Mouse (Mus musculus) CD4-positive, CD25-positive, alpha-beta regulatory T cell, adult 4 months (primary cell): Measurements from ENCODE around the gene Klrb1f. TPM values are rescaled to one million over a fixed set of nuclear protein-coding genes. Genes with fewer than 3 reads are reported as not detected.
"Not testable (repeated sequence)": the region's sequence is repeated elsewhere in the genome, so short reads cannot be mapped to it uniquely, and the experiment has no call there.

Experiments used
- ATAC-seq: one replicate; pipeline ENCODE4 v1.8.0; 2017
- polyA plus RNA-seq, 2 experiments: library from polyadenylated mRNA; unstranded; fragments of 100-300 nt; shearing (Covaris generic); gene quantifications; one replicate each; pipeline ENCODE4 v1.2.1; 2017

Klrb1f gene
- 1 to 10 TPM; 2.2 to 3.7 TPM for polyA plus RNA-seq

DNA sequence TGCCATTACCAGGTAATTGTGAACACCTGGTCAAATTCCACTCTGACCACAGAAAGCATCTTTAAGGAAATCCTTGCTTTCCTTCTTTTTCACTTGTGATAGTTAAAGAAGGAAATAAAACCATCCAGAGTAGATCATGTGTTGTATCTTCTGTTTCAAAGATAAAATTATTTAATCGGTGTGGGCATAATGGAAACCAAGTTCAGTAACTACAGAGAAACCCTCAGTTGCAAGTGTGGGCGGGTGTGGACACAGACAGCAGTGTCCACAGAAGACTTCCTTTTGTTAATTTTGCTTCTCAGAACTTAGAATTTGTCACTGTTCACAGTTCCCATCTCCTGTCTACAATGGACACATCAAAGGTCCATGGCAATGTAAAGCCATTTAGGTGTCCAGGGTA is at the start of gene Klrb1f:
Gene Klrb1f, plus strand, starts transcription at position 301 of the 400 bp plus-strand sequence.
- ATAC-seq: no peak

DNA sequence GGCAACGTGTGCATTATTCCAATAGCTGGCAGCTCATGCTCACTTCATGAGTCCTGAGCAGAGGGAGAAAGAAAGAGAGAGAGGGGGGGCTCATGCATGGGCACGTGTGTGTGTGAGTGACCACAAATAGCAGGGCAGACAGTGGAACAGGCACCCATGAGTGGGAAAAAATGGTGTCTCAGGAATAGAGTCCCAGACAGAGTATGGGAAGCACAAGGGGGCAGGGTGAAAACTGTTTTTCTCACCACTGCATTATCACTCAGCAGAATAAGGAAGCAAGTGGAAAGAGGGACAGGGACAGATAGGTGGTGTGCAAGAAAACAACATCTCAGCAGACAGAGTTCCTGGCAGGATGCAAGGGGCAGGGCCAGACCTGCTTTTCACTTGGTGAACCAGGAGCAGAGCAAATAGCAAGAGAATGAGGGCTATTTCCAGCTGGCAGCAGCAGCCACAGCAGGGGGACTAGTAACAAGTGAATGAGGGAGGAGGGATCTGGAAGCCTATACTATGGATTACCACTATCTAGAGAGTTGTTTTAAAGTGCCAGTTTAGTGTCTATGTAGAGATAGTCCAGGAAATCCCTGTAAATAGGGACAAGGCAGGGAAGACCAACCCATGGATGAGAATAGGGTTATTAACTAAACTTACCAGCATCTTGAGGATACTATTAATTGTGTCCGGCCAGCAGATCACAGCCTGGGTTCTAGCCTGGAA is 49.5 kb upstream of the Klrb1f start:
- no peak for ATAC-seq

DNA sequence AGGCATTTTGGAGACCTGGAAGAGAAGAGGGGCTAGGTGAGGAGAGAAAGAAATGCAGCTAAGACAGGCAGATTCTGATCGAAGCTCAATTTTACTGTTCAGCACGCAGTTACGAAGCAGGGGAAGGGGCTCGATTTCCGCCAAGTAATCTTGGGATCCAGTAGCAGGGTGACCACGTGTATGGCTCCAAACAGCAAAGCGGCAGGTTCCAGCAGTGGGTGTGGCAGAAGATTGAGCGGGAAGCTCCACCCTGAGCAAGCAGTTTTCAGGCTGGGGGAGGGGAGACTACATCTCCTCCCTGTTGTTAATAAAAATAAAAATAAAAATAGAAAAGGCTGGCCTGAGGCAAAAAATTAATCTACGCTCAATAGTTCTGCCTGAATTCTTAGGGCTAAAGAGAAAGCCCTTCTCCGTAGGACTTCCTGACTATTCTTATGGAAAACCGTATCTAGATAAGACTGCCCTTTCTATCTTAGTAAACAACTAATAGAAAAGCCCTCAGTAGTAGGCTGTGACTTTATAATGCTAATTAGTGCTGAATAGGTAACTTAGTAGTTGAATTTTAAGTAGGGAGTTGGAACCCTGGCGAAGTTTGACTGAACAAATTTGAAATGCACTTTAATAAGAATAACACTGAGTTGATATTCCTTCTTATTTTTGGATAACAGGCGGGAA is 48.8 kb upstream of the Klrb1f start:
- ATAC-seq: no peak

DNA sequence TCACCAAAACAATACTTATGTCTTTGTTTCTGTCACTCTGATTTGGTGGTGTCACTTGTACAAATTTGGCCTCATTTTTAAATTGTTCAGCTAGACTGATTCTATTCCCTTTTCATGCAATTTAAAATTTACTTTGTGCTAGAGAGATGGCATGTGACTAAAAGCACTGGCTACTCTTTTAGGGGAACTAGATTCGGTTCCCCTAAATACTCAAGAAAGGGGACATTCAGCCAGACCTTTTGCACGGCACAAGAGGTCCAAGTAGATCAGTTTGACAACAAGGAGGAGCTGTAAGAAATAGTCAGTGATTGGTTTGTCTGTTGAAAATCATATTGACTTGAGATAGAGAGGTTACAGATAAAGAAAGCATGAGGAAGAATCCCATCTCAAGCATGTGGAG is 44.3 kb upstream of the Klrb1f start:
- no peak for ATAC-seq

DNA sequence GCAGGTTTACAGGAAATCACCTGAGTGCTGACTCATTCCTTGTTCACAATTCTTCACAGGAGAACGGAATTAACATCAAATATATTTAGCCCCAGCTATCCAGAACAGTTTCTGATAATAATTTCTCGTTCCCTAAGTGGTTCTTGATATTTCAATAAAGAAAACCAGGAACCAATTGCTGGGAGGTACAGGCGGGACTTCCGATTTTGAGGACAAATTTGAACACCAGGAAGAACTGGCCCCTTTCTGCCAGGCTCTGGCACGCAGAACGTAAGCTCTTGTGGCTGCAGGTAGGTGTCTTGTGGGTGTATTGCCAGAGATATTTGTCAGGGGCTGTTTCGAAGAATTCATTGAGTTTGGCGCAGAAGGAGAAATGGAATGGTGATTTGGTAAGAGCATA is 37.1 kb upstream of the Klrb1f start:
- ATAC-seq: no peak

DNA sequence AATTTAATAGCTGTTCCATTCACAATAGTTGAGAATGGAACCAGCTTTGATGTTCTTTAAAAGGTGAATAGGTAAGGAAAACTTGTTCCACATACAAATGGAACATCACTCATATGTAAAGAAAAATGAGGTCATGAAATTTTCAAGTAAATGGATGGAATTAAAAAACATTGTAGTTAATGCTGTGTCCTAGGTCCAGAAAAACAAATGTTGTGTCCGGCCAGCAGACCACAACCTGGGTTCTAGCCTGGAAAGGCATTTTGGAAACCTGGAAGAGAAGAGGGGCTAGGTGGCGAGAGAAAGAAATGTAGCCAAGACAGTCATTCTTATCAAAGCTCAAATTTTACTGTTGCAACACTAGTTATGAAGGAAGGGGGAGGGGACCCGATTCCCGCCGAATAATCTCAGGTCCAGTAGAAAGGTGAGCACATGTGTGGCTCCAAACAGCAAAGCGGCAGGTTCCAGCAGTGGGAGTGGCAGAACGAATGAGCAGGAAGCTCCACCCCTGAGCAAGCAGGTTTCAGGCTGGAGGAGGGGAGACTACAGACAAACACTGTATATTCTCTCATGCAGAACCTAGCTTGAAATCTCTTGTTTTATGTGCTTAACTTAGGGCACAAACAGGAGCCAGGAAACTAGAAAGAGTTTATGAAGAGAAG is 35.7 kb upstream of the Klrb1f start:
- not testable (repeated sequence) for ATAC-seq

DNA sequence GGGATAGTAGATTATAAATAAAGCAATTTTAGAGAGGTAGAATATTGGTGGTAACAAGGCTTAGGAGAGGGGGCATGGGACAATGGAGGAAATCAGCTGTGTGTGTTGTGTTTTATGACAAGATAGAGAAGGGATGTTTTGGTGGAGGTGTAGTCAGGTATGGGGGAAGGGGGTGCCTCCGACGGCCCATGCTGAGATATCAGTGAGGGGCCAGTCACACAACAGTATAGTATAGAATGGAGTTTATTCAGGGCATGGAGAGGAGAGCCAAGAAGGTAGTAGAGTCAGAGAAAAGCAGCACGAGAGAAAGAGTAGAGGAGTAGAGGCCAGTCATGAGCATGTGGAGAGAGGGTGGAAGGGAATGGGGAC is 35.2 kb upstream of the Klrb1f start:
- ATAC-seq: no peak

DNA sequence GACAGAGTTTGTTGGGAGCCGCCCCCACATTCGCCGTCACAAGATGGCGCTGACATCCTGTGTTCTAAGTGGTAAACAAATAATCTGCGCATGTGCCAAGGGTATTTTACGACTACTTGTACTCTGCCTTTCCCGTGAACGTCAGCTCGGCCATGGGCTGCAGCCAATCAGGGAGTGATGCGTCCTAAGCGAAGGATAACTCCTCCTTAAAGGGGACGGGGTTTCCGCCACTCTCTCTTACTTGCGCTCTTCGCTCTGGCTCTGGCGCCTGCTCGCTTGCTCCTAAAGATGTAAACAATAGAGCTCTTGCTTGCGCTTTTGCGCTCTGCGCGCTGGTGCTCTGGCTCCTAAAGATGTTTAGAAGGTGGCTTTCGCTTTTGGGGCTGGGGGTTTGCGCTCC is 33.7 kb upstream of the Klrb1f start:
- ATAC-seq: not testable (repeated sequence)

DNA sequence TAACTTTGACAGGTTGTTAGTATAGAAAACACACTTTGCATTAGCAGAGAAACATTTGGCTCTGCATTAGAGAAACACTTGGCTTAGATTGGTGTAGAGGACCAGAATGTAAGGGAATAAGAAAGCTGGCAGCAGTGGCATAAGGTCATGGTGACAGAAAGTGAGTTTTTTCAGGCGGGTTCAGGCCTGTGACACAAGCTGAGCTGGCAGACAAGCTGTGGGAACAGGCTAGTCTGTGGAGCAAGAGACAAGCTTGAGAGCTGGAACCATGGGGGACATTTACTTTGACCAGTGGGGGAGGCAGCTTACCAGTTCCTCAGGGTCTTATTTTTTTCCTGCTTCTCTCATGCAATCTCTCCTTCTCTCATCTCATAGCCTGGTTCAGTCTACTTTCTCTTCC is 32.7 kb upstream of the Klrb1f start:
- no peak for ATAC-seq

DNA sequence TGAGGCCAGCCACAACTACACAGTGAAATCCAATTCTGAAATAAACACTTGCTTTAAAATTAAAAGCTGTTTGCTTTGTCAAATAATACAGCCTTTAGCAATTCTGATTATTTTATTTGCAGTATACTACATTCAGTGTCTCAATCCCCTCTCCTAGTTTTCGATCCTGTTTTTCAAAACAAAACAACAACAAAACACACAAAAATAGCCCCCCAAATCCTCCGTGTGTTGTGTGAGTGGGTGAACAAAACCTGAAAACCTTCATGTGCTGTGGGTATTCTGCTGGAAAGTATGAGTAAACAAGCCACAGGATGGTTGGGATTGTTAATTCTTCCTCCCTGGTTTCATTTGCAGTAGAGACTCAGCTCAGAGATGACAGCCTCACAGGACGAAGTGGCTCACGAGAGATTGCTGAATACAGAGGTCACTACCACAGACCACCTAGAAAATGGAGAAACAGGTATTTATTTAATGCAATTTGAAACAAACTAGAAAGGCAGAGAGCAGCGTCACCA is 31.9 kb upstream of the Klrb1f start:
- ATAC-seq: no peak

DNA sequence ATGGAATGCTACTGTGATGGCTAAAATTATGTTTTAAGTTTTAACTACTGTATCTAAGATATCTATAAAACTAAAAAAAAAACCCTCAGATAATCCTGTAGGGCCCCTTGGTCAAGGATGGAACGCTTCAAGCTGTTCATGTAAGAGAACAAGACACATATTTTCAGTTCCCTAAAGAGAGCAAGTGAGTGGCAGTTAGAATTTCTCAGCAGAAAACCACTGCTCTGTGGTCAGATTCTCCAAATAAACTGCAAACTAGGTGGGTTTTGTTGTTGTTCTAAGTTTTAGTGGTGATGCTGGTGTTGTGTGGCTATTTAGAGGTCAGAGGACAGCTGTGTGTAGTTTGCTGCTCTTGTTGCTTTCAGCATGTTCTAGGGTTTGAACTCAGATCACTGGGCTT is 31.3 kb upstream of the Klrb1f start:
- ATAC-seq: no peak

DNA sequence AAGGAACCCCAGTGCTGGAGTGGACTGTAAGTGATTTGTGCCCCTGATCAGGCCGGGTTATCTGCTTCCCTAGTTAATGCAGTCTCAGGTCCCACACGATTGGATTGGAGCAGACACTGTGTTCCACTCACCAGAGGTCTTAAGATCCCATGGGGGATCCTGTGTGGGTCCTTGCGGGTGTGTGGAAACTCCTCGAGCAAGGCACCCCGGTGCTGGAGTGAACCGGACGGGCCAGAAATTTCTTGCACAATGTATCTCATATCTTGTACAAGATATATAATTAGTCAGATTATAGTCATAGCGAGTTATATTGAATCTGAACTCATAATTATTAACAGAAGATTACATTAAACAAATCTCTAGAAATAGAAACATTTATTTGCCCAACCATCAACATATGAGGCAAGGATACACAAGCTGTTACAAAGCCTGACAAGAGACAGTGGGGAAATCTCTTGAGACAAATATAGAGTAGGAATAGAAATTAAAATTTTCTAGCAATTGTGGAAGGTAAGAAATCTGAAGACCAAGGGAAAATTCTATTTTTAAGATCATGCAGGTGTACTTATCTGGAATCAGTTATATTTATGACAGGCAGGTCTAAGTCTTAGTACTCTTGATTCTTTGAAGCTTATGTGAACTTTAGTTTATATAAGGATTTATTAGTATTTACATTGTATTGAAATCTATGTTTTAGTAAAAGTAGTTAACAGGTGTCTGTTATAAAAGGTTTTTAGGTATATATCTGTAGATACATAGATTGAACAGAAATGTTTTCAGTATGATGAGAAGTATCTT is 18.1 kb upstream of the Klrb1f start:
- ATAC-seq: no peak

DNA sequence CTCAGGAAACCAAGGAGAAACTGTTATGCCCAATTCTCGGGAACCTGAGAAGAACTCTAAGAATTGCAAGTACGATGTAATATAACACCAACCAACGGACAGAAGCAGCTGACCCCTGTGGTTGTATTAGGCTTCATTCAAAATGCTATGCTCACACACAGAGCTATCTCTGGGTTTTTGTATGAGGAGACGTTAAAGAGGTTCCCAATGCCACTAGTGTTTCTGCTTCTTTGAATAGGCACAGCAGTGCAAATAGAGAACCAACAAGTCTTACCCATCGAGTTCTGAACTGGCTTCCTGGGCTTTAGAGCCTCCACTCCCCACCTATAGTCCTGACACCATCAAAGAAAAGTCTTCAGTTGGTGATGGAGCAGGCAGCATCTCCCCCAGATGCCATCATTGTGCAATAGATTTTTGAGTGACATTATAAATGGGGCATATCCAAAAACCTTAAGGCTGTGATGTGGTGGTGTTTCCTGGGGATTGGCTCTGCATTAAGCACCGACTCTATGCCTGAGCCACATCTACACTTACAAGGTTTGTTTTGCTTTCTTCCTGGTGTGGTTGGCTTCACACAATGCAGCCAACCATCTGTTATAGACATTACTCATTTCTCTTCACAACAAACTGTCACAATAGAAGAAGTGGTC is 15.4 kb upstream of the Klrb1f start:
- no peak for ATAC-seq

DNA sequence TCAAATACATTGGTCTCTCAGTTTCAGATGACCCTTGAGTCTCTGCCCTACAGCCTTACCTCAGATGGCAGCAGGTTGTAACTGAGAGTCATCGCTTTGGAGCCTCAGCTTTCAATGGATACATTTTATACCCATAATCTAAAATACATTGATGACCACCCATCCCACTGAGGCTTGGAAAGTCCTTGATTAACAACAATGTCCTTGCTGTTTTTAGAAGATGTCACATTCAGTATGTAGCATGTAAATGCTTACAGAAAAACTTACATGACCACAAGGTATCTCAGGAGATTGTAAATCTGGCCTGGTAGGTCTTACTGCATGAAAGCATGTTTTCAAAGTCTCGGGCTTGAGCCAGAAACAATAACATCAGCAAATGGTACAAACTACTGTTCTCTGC is 14.7 kb upstream of the Klrb1f start:
- ATAC-seq: no peak

DNA sequence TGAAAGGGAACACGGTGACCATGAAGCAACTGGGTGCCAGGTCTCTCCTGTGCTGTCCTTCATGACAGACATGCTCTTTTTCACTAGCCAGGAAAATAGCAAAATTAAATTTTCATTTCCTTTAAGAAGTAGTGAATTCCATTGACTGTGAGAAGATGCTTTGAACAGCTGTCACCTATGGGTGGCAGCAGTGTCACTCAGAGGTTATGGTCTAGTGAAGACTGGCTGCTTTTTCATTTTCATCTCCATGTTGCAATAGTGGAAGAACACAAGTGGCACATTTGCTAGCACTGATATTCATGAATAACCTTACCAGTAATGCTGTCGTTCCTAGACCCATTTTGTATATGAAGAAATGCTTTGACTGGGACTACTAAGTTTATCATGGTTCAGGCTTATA is 12.3 kb upstream of the Klrb1f start:
- peak; percentile 71 for ATAC-seq

DNA sequence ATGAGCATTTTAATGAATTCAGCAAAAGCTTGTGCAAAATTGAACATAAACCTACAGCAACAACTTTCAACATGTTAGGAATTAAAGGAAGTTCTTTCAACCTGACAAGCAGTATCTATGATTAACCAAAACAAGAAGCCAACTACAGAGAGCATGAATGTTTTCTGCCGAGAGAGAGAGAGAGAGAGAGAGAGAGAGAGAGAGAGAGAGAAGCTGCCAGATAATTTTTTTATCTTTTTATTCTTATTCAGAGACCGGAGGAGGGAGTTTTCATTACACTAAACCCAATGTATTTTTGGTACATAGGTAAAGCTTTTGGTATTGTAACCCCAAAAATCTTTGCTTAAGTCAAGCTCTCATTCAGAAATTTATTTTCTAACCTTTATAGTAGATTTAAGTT is 10.7 kb upstream of the Klrb1f start:
- ATAC-seq: no peak

DNA sequence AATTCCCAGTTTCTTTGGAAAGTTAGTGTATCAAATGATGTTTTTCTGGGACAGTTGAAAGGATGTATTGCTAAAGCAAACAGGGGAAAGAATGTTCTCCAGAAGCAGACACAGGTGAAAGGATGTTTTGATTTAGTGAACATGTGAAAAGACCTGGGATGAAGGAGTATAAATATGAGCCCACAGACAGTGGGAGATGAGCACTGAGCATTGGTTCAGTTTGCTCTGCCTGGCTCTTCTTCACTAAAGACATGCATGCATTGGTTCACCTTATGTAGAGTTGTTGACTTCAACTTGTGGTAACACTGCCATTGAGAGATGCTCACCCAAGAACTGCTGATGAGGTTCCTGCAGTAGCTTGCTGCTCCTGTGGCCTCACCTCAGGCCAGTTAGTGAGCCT is 9.4 kb upstream of the Klrb1f start:
- ATAC-seq: peak; percentile 25

DNA sequence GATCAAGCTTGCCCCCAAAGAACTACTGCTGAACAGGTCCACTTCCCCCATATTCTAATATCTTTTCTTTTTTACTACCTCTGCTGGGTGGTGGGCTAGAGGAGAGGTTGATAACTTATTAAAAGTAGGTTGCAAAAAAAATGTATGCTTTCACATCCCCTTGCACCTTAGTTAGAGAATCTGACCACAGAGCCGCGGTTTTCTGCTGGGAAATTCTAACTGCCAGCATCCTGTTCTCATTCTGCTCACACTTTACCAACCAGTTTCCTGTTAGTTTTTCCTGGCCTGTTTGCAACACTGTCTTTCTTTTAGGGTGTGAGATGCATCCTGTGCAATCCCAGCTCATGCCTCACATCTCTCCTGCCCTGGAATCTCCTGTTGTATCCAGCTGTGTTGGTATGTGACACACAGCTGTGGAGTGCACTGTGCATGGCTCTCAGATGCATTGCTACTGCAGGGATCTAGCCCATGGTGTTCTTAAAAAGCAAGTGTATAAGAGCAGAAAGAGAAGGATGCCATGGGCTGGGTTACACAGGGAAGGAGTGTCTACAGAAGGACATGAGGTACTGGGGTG is 8.7 kb upstream of the Klrb1f start:
- ATAC-seq: peak; percentile 82

DNA sequence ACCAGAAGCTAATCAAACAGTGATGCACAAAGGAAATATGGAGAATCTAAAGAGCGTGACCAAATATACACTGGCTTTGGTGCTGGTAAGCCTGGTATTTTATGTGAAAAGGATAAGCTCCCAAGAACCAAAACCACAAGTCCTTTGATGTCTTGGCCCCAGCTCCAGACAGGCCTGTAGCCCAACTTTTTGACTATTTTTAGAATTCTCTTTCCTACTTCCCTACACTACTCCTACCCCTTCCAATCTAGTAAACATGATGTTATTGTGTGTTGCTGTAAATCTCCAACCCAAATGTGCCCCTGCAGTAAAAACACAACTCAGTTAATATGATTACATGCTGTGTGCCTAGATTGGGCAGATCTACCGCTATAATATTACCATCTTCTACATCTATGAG is 4.2 kb upstream of the Klrb1f start:
- no peak for ATAC-seq

DNA sequence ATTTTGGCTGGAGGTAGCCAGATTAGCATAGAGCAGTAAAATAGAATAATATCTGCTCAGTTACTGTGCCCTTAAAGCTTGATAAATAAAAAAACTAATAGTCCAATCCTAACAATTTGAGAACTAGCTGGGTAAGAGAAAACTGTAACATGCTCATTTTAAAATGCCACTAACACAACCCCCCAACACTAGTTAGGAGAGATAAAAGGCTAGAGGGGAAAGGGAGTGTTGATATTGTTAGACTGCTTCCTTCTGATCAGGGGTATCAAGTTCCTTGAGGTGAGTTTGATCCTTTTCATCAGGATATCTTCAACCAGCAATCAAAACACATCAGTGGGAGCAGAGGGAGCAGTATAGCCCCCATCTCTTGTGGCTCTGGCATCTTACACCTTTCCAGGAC is 3.2 kb upstream of the Klrb1f start:
- no peak for ATAC-seq

DNA sequence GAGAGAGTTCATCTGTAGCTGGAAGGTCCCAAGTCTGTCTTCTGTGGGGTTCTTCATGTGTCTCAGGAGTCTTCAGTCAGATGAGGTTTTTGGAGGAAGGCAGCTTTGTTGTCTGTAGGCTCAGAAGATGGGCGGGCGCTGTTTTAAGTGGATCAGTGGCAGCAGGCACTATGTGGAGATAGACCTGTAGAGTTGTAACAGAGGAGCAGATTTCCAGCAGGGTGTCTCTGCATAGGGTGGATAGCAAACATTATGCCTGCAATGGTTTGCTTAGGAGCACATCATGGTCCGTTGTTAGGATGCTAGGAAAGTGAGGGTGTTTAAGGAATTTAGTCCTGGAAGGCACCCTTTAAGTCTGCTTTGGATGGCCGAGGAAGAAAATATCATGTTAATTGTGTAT is 2.7 kb downstream of the Klrb1f start:
- ATAC-seq: no peak

DNA sequence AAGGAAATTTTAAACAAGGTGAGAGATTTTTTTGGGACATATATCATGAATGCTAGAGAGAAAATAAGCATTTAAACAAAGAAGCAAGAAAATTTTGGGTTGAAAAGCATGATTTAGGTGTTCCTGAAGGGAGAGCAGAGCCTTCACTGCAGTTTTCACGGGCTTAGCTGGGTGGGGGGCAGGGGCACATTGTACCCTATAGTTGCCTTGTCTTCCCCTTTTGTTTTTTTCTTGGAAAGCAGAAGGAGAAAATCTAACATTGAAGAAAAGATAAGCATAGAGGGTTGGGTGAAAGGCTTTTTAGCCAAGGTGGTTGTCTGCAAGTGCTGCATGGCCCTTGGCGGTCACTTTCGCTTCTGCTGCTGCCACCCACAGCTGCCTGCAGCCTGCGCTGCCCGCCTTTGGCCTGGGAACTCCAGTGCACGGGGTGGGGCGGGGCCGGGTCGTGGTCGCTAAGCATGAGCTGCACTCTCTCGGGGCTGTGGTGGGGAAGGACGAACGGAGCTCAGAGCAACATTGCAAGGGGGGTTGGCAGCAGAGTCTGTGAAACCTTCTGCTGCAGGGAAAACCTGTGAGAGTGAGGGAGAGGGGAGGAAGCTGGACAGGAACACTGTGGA is 3.3 kb downstream of the Klrb1f start:
- ATAC-seq: peak; percentile 60
